Comparison of ENCODE assay signal across 20 mouse cellular contexts in the genomic region with DNA sequence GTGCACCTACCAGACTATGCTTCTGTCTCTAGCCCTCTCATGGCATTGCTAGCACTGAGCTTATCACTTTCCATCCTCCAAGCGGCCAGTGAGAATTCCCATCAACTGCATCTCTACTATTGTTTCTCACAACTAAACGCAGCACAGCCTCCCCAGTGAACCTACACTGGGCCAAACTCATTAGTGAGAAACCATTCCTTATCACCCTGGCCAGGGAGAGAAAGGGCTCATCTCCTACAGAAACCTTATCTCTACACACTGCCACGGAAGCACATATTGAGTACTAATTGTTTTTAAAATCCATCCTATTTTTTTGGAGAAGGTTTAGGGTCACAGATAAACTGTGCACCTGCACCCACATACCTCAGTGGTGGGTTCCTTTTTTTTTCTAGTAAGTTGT.
A peak's percentile ranks its signal among the peaks of the same experiment; 100 is the strongest.
DNase-seq lines count a peak whose midpoint lies in the region; ATAC-seq and TF ChIP-seq lines count a peak whose summit lies in the region.
"Had no signal": no experiment of that assay in that cellular context is flagged by ENCODE, and none has a peak within 500 bp of the region (broad histone marks: within the 10 kb centered on the region; RNA-seq: fewer than 3 reads in every experiment).

No protein-coding gene starts in this region.

- 44% methylated on average over 3 of the region's 3 CpGs for WGBS in liver, embryonic 11.5 days
- 57% methylated on average over 3 of the region's 3 CpGs for WGBS in liver, postnatal 0 days (ENCODE audit: insufficient replicate concordance)
- 96% methylated on average over 3 of the region's 3 CpGs for WGBS in forebrain, embryonic 14.5 days

- TF ChIP-seq EP300 in liver, postnatal 0 days (IDR thresholded peaks at IDR 0.05; ENCODE audit: low read depth), result no peak

- DNase-seq in liver, embryonic 11.5 days (ENCODE audit: low spot score), result no peak
- DNase-seq in liver, postnatal 0 days, result no peak
- DNase-seq in G1E (ENCODE audit: low spot score), result no peak
- DNase-seq in c-Kit-positive CD71-positive TER-119-positive erythroid progenitor cells, embryonic 14.5 days (ENCODE audit: low spot score), result peak; percentile 10
- DNase-seq in left cerebral cortex, postnatal 14 days (ENCODE audit: low spot score in 2 of 2), result no peak
- DNase-seq in forebrain, embryonic 14.5 days (ENCODE audit: low spot score), result no peak
- DNase-seq: adrenal gland, adult 2 months; adrenal gland, postnatal 14 days; cerebellum, adult 18-20 months; cerebellum, adult 9-10 months; cerebellum, postnatal 14 days; forebrain, postnatal 0 days; gastrocnemius, adult 2 months; gastrocnemius, postnatal 14 days; heart, adult 11 months had no signal

- no peak overlapping the region for H3K4me2 ChIP-seq in liver, embryonic 11.5 days
- H3K4me2 ChIP-seq in liver, postnatal 0 days (ENCODE audit: low read depth, low read length), result no peak overlapping the region
- no peak overlapping the region for H3K4me2 ChIP-seq in forebrain, embryonic 14.5 days (ENCODE audit: low read length)
- H3K4me2 ChIP-seq: forebrain, embryonic 13.5 days; heart, embryonic 11.5 days; hindbrain, embryonic 12.5 days; hindbrain, embryonic 15.5 days had no signal

- peak; percentile 49; the same call in 1 of the 2 replicates for ATAC-seq in liver, embryonic 11.5 days (replicated peaks; ENCODE audit: low FRiP score)
- no peak for ATAC-seq in liver, postnatal 0 days
- ATAC-seq in G1E (ENCODE audit: extremely low read depth, insufficient number of reproducible peaks, low FRiP score, poor library complexity, severe bottlenecking), result peak; percentile 45; the same call in 1 of the 2 replicates
- no peak for ATAC-seq in forebrain, embryonic 14.5 days
- ATAC-seq: forebrain, embryonic 13.5 days; forebrain, postnatal 0 days had no signal

- no peak for TF ChIP-seq CTCF in liver, postnatal 0 days (IDR thresholded peaks at IDR 0.05; ENCODE audit: low read depth)
- TF ChIP-seq CTCF in G1E (IDR thresholded peaks at IDR 0.05; ENCODE audit: low read depth, low read length), result no peak

- H3K9me3 ChIP-seq in liver, embryonic 11.5 days (ENCODE audit: control insufficient read depth, low read length), result no peaks in the 10 kb centered on the region
- no peaks in the 10 kb centered on the region for H3K9me3 ChIP-seq in liver, postnatal 0 days (ENCODE audit: low read length)
- no peaks in the 10 kb centered on the region for H3K9me3 ChIP-seq in G1E (replicated peaks)
- H3K9me3 ChIP-seq in forebrain, embryonic 14.5 days (replicated peaks; ENCODE audit: control insufficient read depth, low read length), result no peaks in the 10 kb centered on the region
- H3K9me3 ChIP-seq: forebrain, embryonic 10.5 days; forebrain, embryonic 13.5 days; hindbrain, embryonic 12.5 days; hindbrain, embryonic 15.5 days had no signal

- H3K9ac ChIP-seq in liver, embryonic 11.5 days (ENCODE audit: low read depth, low read length), result no peak overlapping the region
- no peak overlapping the region for H3K9ac ChIP-seq in liver, postnatal 0 days (replicated peaks)
- no peak overlapping the region for H3K9ac ChIP-seq in forebrain, embryonic 14.5 days (ENCODE audit: low read length)
- H3K9ac ChIP-seq: forebrain, embryonic 13.5 days; forebrain, postnatal 0 days; hindbrain, embryonic 12.5 days; hindbrain, embryonic 15.5 days had no signal

- no peaks in the 10 kb centered on the region for H3K27me3 ChIP-seq in liver, embryonic 11.5 days (replicated peaks; ENCODE audit: control insufficient read depth, insufficient read depth, low read length)
- no peaks in the 10 kb centered on the region for H3K27me3 ChIP-seq in liver, postnatal 0 days (ENCODE audit: insufficient read depth, low read length)
- no peaks in the 10 kb centered on the region for H3K27me3 ChIP-seq in G1E (ENCODE audit: insufficient read depth, low read length)
- no peaks in the 10 kb centered on the region for H3K27me3 ChIP-seq in forebrain, embryonic 14.5 days (replicated peaks; ENCODE audit: control insufficient read depth, insufficient read depth, low read length)
- H3K27me3 ChIP-seq: forebrain, embryonic 13.5 days; hindbrain, embryonic 12.5 days; hindbrain, embryonic 15.5 days had no signal

- H3K36me3 ChIP-seq in liver, embryonic 11.5 days (ENCODE audit: control insufficient read depth, insufficient read depth, low read length), result no peaks in the 10 kb centered on the region
- H3K36me3 ChIP-seq in liver, postnatal 0 days (replicated peaks; ENCODE audit: insufficient read depth, low read length), result no peaks in the 10 kb centered on the region
- peaks cover 37% of the 10 kb centered on the region for H3K36me3 ChIP-seq in G1E (replicated peaks)
- H3K36me3 ChIP-seq in forebrain, embryonic 14.5 days (ENCODE audit: control insufficient read depth, insufficient read depth, low read length), result no peaks in the 10 kb centered on the region
- H3K36me3 ChIP-seq: hindbrain, embryonic 12.5 days; hindbrain, embryonic 15.5 days had no signal

- intact Hi-C loops in left cerebral cortex, postnatal 14 days (cut with DNase I), result no loop called here

- no peaks in the 10 kb centered on the region; the same call in 1 of the 2 replicates for H3K4me1 ChIP-seq in liver, embryonic 11.5 days (replicated peaks; ENCODE audit: control insufficient read depth, insufficient read depth, low read length)
- no peaks in the 10 kb centered on the region for H3K4me1 ChIP-seq in liver, postnatal 0 days (ENCODE audit: insufficient read depth)
- peaks cover 5% of the 10 kb centered on the region for H3K4me1 ChIP-seq in G1E (ENCODE audit: insufficient read depth, low read depth, low read length)
- no peaks in the 10 kb centered on the region for H3K4me1 ChIP-seq in forebrain, embryonic 14.5 days (ENCODE audit: control insufficient read depth, insufficient read depth, low read length)
- H3K4me1 ChIP-seq: forebrain, embryonic 13.5 days; hindbrain, embryonic 12.5 days; hindbrain, embryonic 15.5 days had no signal

- H3K4me3 ChIP-seq in liver, embryonic 11.5 days (ENCODE audit: low read depth, low read length), result no peak overlapping the region
- no peak overlapping the region for H3K4me3 ChIP-seq in liver, postnatal 0 days (ENCODE audit: low read depth, low read length)
- H3K4me3 ChIP-seq in G1E (ENCODE audit: low read depth, low read length), result no peak overlapping the region
- no peak overlapping the region for H3K4me3 ChIP-seq in forebrain, embryonic 14.5 days (ENCODE audit: low read depth, low read length)
- H3K4me3 ChIP-seq: forebrain, embryonic 10.5 days; forebrain, embryonic 13.5 days; gastrocnemius, adult 2 months; hindbrain, embryonic 12.5 days; hindbrain, embryonic 15.5 days had no signal

- no peak overlapping the region for H3K27ac ChIP-seq in liver, embryonic 11.5 days (ENCODE audit: low read depth, low read length)
- H3K27ac ChIP-seq in liver, postnatal 0 days (ENCODE audit: low read depth), result no peak overlapping the region
- H3K27ac ChIP-seq in forebrain, embryonic 14.5 days (ENCODE audit: low read depth, low read length), result no peak overlapping the region
- H3K27ac ChIP-seq: forebrain, embryonic 10.5 days; forebrain, embryonic 13.5 days; gastrocnemius, adult 2 months; hindbrain, embryonic 12.5 days; hindbrain, embryonic 15.5 days had no signal

Comparison
In these comparisons a context has a peak if more than half of its experiments do, and no peak if none do; other contexts are left out.
1. ATAC-seq: peak in liver, embryonic 11.5 days (single experiment) and G1E (single experiment); none in liver, postnatal 0 days (single experiment) and forebrain, embryonic 14.5 days (single experiment).